Mouse (Mus musculus) heart, postnatal 4 days (tissue): ENCODE results near the gene Mllt10. TPM values are rescaled to one million over a fixed set of nuclear protein-coding genes. Genes with fewer than 3 reads are reported as not detected.

Experiments used
- DNase-seq: peaks from one replicate; pipeline ENCODE4 v3.0.0; 2021
- total RNA-seq, 2 experiments: library from RNA; stranded (reverse); gene quantifications; 2 replicates each; pipeline ENCODE4 v1.2.3; 2021

Gene Mllt10
- total RNA-seq, 2 experiments from 2014 or later: 41.5 to 44.3 TPM

- DNase-seq: no peak
Measured at GRCm38 (mm10) chr2:18093858-18094257, 38.8 kb downstream of the Mllt10 start.

- DNase-seq: no peak
Measured at GRCm38 (mm10) chr2:18094319-18094718, 39.3 kb downstream of the Mllt10 start.

- DNase-seq: no peak
Measured at GRCm38 (mm10) chr2:18095804-18096203, 40.8 kb downstream of the Mllt10 start.

GRCm38 (mm10) chr2:18100914-18101313 is 45.9 kb downstream of the Mllt10 start:
- no peak for DNase-seq

GRCm38 (mm10) chr2:18107561-18107960 is 52.5 kb downstream of the Mllt10 start:
- no peak for DNase-seq

GRCm38 (mm10) chr2:18108214-18108613 is 53.2 kb downstream of the Mllt10 start:
- no peak for DNase-seq

- DNase-seq: no peak
Measured at GRCm38 (mm10) chr2:18111411-18111810, 56.4 kb downstream of the Mllt10 start.

GRCm38 (mm10) chr2:18116432-18116831 is 61.4 kb downstream of the Mllt10 start:
- DNase-seq: no peak

- no peak for DNase-seq
Measured at GRCm38 (mm10) chr2:18138131-18138530, 83.1 kb downstream of the Mllt10 start.

- no peak for DNase-seq
Measured at GRCm38 (mm10) chr2:18139646-18140045, 84.6 kb downstream of the Mllt10 start.

- DNase-seq: no peak
Measured at GRCm38 (mm10) chr2:18156131-18156530, 101.1 kb downstream of the Mllt10 start.

GRCm38 (mm10) chr2:18159426-18159825 is 104.4 kb downstream of the Mllt10 start:
- DNase-seq: no peak

- DNase-seq: no peak
Measured at GRCm38 (mm10) chr2:18160992-18161391, 106.0 kb downstream of the Mllt10 start.

- DNase-seq: no peak
Measured at GRCm38 (mm10) chr2:18165511-18165910, 110.5 kb downstream of the Mllt10 start.

- DNase-seq: no peak
Measured at GRCm38 (mm10) chr2:18169174-18169948, 114.3 kb downstream of the Mllt10 start.

- no peak for DNase-seq
Measured at GRCm38 (mm10) chr2:18175234-18175633, 120.2 kb downstream of the Mllt10 start.

- DNase-seq: no peak
Measured at GRCm38 (mm10) chr2:18176235-18176634, 121.2 kb downstream of the Mllt10 start.

- no peak for DNase-seq
Measured at GRCm38 (mm10) chr2:18180323-18180722, 125.3 kb downstream of the Mllt10 start.

GRCm38 (mm10) chr2:18181631-18182030 is 126.6 kb downstream of the Mllt10 start:
- no peak for DNase-seq

GRCm38 (mm10) chr2:18183079-18183478 is 128.0 kb downstream of the Mllt10 start:
- DNase-seq: no peak

- no peak for DNase-seq
Measured at GRCm38 (mm10) chr2:18188367-18188766, 133.3 kb downstream of the Mllt10 start.

GRCm38 (mm10) chr2:18195285-18195684 is 140.2 kb downstream of the Mllt10 start:
- no peak for DNase-seq

GRCm38 (mm10) chr2:18195691-18196396 is 140.8 kb downstream of the Mllt10 start:
- peak; percentile 28 for DNase-seq
